Mouse (Mus musculus) embryonic fibroblast, embryonic 13.5 days (primary cell): ENCODE measurements at regions not wholly inside any gene's neighbourhood (a gene's known extent, or its start where the extent isn't known, plus 50 kb on each side); places are given as distances from the start of the nearest gene placed in this dataset.

Experiments used
- CTCF ChIP-seq: IDR thresholded peaks from 2 replicates; pipeline ENCODE4 v1.5.1; 2011; ENCODE audit warnings: mild to moderate bottlenecking, control low read depth, low read length, moderate library complexity, borderline replicate concordance; ENCODE audit not compliant: insufficient read depth
- POLR2A ChIP-seq: IDR thresholded peaks from 2 replicates; pipeline ENCODE4 v1.6.1; 2011; ENCODE audit warnings: low read depth, mild to moderate bottlenecking, control low read depth, low read length, moderate library complexity

GRCm38 (mm10) chr11:8717774-8718173 is 53.4 kb upstream of the Tns3 start:
- TF ChIP-seq CTCF = no peak
- TF ChIP-seq POLR2A = no peak
